Mouse (Mus musculus): ENCODE data around the gene Zfhx3.

DNA sequence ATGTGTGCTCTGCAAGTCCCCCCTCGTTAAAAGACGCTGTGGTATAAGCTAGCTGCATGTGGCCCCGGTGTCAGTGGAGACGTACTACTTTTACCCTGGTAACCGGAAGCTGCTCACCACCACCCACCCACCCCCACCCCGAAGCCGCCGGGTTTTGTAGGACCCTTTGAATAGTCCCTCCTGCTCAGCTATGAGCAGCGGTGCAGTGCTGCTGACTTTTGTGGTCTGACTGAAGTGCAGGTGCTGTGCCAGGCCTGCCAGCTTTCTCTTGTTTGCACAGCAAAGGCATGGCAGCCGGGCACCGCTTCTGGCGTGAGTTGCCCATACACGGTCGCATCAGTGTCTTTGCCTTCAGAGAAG, 944.8 kb downstream of the Zfhx3 start:
- TF ChIP-seq CTCF (IDR thresholded peaks at IDR 0.05; ENCODE audit: low read depth) (no peak), EP300 (IDR thresholded peaks at IDR 0.05; ENCODE audit: low read depth) (no peak)

All from liver, embryonic 14.5 days (tissue).